Mouse (Mus musculus): Measurements from ENCODE around the gene Smpdl3b. TPM values are rescaled to one million over a fixed set of nuclear protein-coding genes. Genes with fewer than 3 reads are reported as not detected.
A peak's percentile ranks its signal among the peaks of the same experiment; 100 is the strongest.

Smpdl3b gene
- total and polyA plus RNA-seq, 3 experiments: 2.9 to 24.0 (median 3.6) TPM

DNA sequence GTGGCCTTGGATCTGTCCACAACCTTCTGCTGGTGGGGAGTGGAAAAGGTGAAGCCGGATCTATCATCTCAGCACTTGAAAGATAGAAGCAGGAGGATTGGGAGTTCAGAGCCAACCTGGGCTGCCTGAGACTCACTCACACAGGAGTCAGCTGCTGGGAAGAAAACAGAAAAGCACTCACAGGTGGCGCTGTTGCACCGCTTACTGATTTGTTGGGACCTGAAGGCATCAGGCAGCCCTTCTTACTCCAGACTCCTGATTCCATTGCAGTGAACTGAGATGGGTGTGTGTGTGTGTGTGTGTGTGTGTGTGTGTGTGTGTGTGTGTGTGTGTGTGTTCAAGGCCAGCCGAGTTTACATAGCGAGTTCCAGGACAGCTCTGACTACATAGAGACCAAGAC, 19.7 kb upstream of the Smpdl3b start:
- Histone ChIP-seq H3K4me3 (replicated peaks in 1 of 3; ENCODE audit: low read depth in 2 of 3, low read length in 2 of 3, poor library complexity in 1 of 3) (no peak overlapping the region), H3K4me2 (ENCODE audit: insufficient read depth, low read depth, poor library complexity, severe bottlenecking) (no peak overlapping the region), H3K27ac (ENCODE audit: insufficient read depth, low read depth) (peak overlapping the region; percentile 99), H3K79me2 (replicated peaks; ENCODE audit: control insufficient read depth, extremely low read depth, insufficient read depth, poor library complexity, severe bottlenecking) (no peaks in the 10 kb centered on the region), H3K9me3 (replicated peaks; ENCODE audit: low read length) (no peaks in the 10 kb centered on the region), H3K9ac (ENCODE audit: insufficient read depth, low read depth) (no peak overlapping the region), H3K4me1 (ENCODE audit: control insufficient read depth in 1 of 2, insufficient read depth in 2 of 2) (peaks cover 24 to 62% of the 10 kb centered on the region in 2 experiments), H3K36me3 (replicated peaks in 1 of 2; ENCODE audit: control insufficient read depth in 1 of 2, insufficient read depth in 1 of 2, low read length in 1 of 2) (peaks cover 58 to 84% of the 10 kb centered on the region in 2 experiments), H3K27me3 (replicated peaks) (no peaks in the 10 kb centered on the region)
- dilution Hi-C loops (cut with MboI; ENCODE audit: extremely low pct_ligation_motif_present, extremely low pct_unique_long_range_greater_than_20kb, low sequenced_read_pairs): no loop called here
- DNase-seq (ENCODE audit: extremely low read depth): peak; percentile 88
- in situ Hi-C loops (cut with MboI; ENCODE audit: low pct_ligation_motif_present, low pct_unique_long_range_greater_than_20kb, low sequenced_read_pairs): loop anchor here (5.0 kb wide), 1 partner anchor 41 kb away; no protein-coding TSS in a partner anchor
- TF ChIP-seq KAT2A (IDR thresholded peaks at IDR 0.05; ENCODE audit: insufficient replicate concordance, low read length): no peak
- TF ChIP-seq MYC (IDR thresholded peaks at IDR 0.05; ENCODE audit: low read depth, low read length): no peak
- TF ChIP-seq SMC3 (IDR thresholded peaks at IDR 0.05; ENCODE audit: low read depth, low read length): peak; percentile 96
- peak; percentile 90 for TF ChIP-seq ZC3H11A (IDR thresholded peaks at IDR 0.05; ENCODE audit: low read depth, low read length)
- peak; percentile 35; the same call in 1 of the 2 replicates for TF ChIP-seq TCF12 (IDR thresholded peaks at IDR 0.05; ENCODE audit: low read depth, low read length)
- 0 out of 2 replicates have a peak, but pooled peaks have one; percentile 37 for TF ChIP-seq SIN3A (IDR thresholded peaks at IDR 0.05; ENCODE audit: low read length)
- peak; percentile 47 to 91 for TF ChIP-seq CTCF (conservative IDR thresholded peaks at IDR 0.05 in 1 of 2, IDR thresholded peaks at IDR 0.05 in 1 of 2; ENCODE audit: low read depth in 2 of 2, low read length in 2 of 2)
- peak; percentile 91 for TF ChIP-seq RAD21 (IDR thresholded peaks at IDR 0.05; ENCODE audit: low read depth, low read length)

DNA sequence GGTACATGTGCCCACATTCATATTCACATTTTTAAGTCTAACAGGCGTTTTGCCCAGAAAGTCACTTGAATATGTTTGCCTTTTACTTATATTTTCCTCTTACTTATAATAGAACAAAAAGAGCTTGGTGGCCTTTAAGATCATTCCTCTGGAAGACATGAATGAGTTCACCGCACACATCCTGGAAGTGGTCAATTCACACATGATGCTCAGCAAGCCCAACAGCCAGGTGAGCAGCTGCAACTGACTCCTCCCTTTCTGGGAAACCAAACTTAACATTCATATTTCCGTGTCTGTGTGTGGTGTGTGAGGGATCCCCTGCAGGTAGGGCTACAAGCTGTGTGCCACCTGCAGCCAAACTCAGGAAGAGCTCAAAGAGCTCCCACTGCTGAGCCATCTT, 17.9 kb upstream of the Smpdl3b start:
- peaks cover 67 to 90% of the 10 kb centered on the region in 2 experiments for H3K36me3 ChIP-seq (replicated peaks in 1 of 2; ENCODE audit: control insufficient read depth in 1 of 2, insufficient read depth in 1 of 2, low read length in 1 of 2)
- in situ Hi-C loops (cut with MboI; ENCODE audit: low pct_ligation_motif_present, low pct_unique_long_range_greater_than_20kb, low sequenced_read_pairs) (loop anchor here (5.0 kb wide), 1 partner anchor 42 kb away; no protein-coding TSS in a partner anchor), dilution Hi-C loops (cut with MboI; ENCODE audit: extremely low pct_ligation_motif_present, extremely low pct_unique_long_range_greater_than_20kb, low sequenced_read_pairs) (no loop called here)
- DNase-seq (ENCODE audit: extremely low read depth): no peak
- no peak overlapping the region for H3K27ac ChIP-seq (ENCODE audit: insufficient read depth, low read depth)
- H3K9ac ChIP-seq (ENCODE audit: insufficient read depth, low read depth): no peak overlapping the region
- H3K4me2 ChIP-seq (ENCODE audit: insufficient read depth, low read depth, poor library complexity, severe bottlenecking): no peak overlapping the region
- H3K4me3 ChIP-seq (replicated peaks in 1 of 3; ENCODE audit: low read depth in 2 of 3, low read length in 2 of 3, poor library complexity in 1 of 3): no peak overlapping the region
- H3K9me3 ChIP-seq (replicated peaks; ENCODE audit: low read length): no peaks in the 10 kb centered on the region
- H3K27me3 ChIP-seq (replicated peaks): no peaks in the 10 kb centered on the region
- peaks cover 16 to 58% of the 10 kb centered on the region in 2 experiments for H3K4me1 ChIP-seq (ENCODE audit: control insufficient read depth in 1 of 2, insufficient read depth in 2 of 2)
- H3K79me2 ChIP-seq (replicated peaks; ENCODE audit: control insufficient read depth, extremely low read depth, insufficient read depth, poor library complexity, severe bottlenecking): peaks cover 10% of the 10 kb centered on the region
- 0 out of 2 replicates have a peak, but pooled peaks have one; percentile 27 for TF ChIP-seq POLR2A (IDR thresholded peaks at IDR 0.05; ENCODE audit: low read depth, low read length)
- TF ChIP-seq PAX5 (IDR thresholded peaks at IDR 0.05; ENCODE audit: low read length): no peak

DNA sequence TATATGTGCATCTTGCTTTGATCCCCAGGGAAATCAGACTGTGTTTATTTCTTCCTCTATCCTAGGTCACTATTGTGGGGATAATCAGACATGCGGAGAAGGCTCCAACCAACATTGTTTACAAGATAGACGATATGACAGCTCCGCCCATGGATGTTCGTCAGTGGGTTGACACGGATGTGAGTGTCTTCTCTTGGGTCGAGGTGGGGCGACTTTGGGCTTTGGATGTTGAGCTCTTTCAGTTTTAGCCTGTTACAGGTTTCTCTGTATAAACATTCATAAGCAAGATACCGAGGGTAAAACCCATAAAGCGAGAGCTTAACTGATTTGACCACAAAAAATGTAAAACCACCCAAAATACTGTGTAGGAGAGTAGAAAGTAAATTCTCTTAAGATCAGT, 14.7 kb upstream of the Smpdl3b start:
- Histone ChIP-seq H3K4me1 (ENCODE audit: control insufficient read depth in 1 of 2, insufficient read depth in 2 of 2) (peaks cover 0 to 43% of the 10 kb centered on the region in 2 experiments; a peak in 2 of 4 replicates), H3K36me3 (replicated peaks in 1 of 2; ENCODE audit: control insufficient read depth in 1 of 2, insufficient read depth in 1 of 2, low read length in 1 of 2) (peaks cover 57 to 72% of the 10 kb centered on the region in 2 experiments), H3K9ac (ENCODE audit: insufficient read depth, low read depth) (no peak overlapping the region), H3K79me2 (replicated peaks; ENCODE audit: control insufficient read depth, extremely low read depth, insufficient read depth, poor library complexity, severe bottlenecking) (peaks cover 25% of the 10 kb centered on the region), H3K4me2 (ENCODE audit: insufficient read depth, low read depth, poor library complexity, severe bottlenecking) (no peak overlapping the region), H3K4me3 (replicated peaks in 1 of 3; ENCODE audit: low read depth in 2 of 3, low read length in 2 of 3, poor library complexity in 1 of 3) (no peak overlapping the region), H3K27ac (ENCODE audit: insufficient read depth, low read depth) (no peak overlapping the region), H3K27me3 (replicated peaks) (no peaks in the 10 kb centered on the region), H3K9me3 (replicated peaks; ENCODE audit: low read length) (no peaks in the 10 kb centered on the region)
- dilution Hi-C loops (cut with MboI; ENCODE audit: extremely low pct_ligation_motif_present, extremely low pct_unique_long_range_greater_than_20kb, low sequenced_read_pairs) (no loop called here), in situ Hi-C loops (cut with MboI; ENCODE audit: low pct_ligation_motif_present, low pct_unique_long_range_greater_than_20kb, low sequenced_read_pairs) (no loop called here)
- TF ChIP-seq UBTF (IDR thresholded peaks at IDR 0.05; ENCODE audit: low read depth, low read length) (no peak), POLR2A (IDR thresholded peaks at IDR 0.05; ENCODE audit: low read depth, low read length) (no peak), ZNF384 (IDR thresholded peaks at IDR 0.05; ENCODE audit: low read depth, low read length) (no peak), MEF2A (IDR thresholded peaks at IDR 0.05; ENCODE audit: borderline replicate concordance, low read depth, low read length) (no peak), CHD1 (IDR thresholded peaks at IDR 0.05; ENCODE audit: low read depth, low read length) (no peak), USF2 (conservative IDR thresholded peaks at IDR 0.05; ENCODE audit: low read depth, low read length) (no peak), EP300 (IDR thresholded peaks at IDR 0.05; ENCODE audit: low read length) (no peak), MYC (IDR thresholded peaks at IDR 0.05; ENCODE audit: low read depth, low read length) (no peak), TBP (conservative IDR thresholded peaks at IDR 0.05; ENCODE audit: low read depth, low read length) (no peak), POLR2AphosphoS2 (IDR thresholded peaks at IDR 0.05; ENCODE audit: low read depth, low read length) (no peak), JUND (conservative IDR thresholded peaks at IDR 0.05; ENCODE audit: low read depth, low read length) (no peak), KAT2A (IDR thresholded peaks at IDR 0.05; ENCODE audit: insufficient replicate concordance, low read length) (no peak), MAX (IDR thresholded peaks at IDR 0.05; ENCODE audit: low read length) (no peak), SIN3A (IDR thresholded peaks at IDR 0.05; ENCODE audit: low read length) (no peak), USF1 (IDR thresholded peaks at IDR 0.05; ENCODE audit: low read depth, low read length) (no peak), E2F4 (IDR thresholded peaks at IDR 0.05; ENCODE audit: insufficient replicate concordance, low read depth, low read length) (no peak), NRF1 (IDR thresholded peaks at IDR 0.05; ENCODE audit: low read depth, low read length) (no peak), ZMIZ1 (IDR thresholded peaks at IDR 0.05; ENCODE audit: low read depth, low read length) (no peak), BHLHE40 (IDR thresholded peaks at IDR 0.05; ENCODE audit: low read depth, low read length) (no peak), MAZ (IDR thresholded peaks at IDR 0.05; ENCODE audit: low read depth, low read length) (no peak)
- no peak for DNase-seq (ENCODE audit: extremely low read depth)

All from CH12.LX (cell line).